Mouse (Mus musculus): ENCODE results near the gene Plekha7. TPM values are rescaled to one million over a fixed set of nuclear protein-coding genes. Genes with fewer than 3 reads are reported as not detected.

The Plekha7 gene
- total RNA-seq, 4 experiments from 2014 or later = 4.2 to 9.8 (median 6.5) TPM

GRCm38 (mm10) chr7:116288996-116289395 lies 19.2 kb downstream of the Plekha7 start:
- no peak for DNase-seq (ENCODE audit: low spot score)

GRCm38 (mm10) chr7:116287959-116288358 lies 20.2 kb downstream of the Plekha7 start:
- no peak for DNase-seq (ENCODE audit: low spot score)

- no peak for DNase-seq (ENCODE audit: low spot score)
Observed at GRCm38 (mm10) chr7:116286611-116287355, 21.4 kb downstream of the Plekha7 start.

GRCm38 (mm10) chr7:116286173-116286572 lies 22.0 kb downstream of the Plekha7 start:
- peak; percentile 45 for DNase-seq (ENCODE audit: low spot score)

GRCm38 (mm10) chr7:116285216-116285615 lies 23.0 kb downstream of the Plekha7 start:
- no peak for DNase-seq (ENCODE audit: low spot score)

GRCm38 (mm10) chr7:116282755-116283154 lies 25.4 kb downstream of the Plekha7 start:
- no peak for DNase-seq (ENCODE audit: low spot score)

- DNase-seq (ENCODE audit: low spot score) = no peak
Observed at GRCm38 (mm10) chr7:116280126-116280525, 28.1 kb downstream of the Plekha7 start.

- no peak for DNase-seq (ENCODE audit: low spot score)
Observed at GRCm38 (mm10) chr7:116278280-116278679, 29.9 kb downstream of the Plekha7 start.

- DNase-seq (ENCODE audit: low spot score) = no peak
Observed at GRCm38 (mm10) chr7:116276315-116276714, 31.9 kb downstream of the Plekha7 start.

- no peak for DNase-seq (ENCODE audit: low spot score)
Observed at GRCm38 (mm10) chr7:116273111-116273510, 35.1 kb downstream of the Plekha7 start.

- DNase-seq (ENCODE audit: low spot score) = no peak
Observed at GRCm38 (mm10) chr7:116269501-116269995, 38.6 kb downstream of the Plekha7 start.

- DNase-seq (ENCODE audit: low spot score) = no peak
Observed at GRCm38 (mm10) chr7:116268113-116268926, 39.9 kb downstream of the Plekha7 start.

- no peak for DNase-seq (ENCODE audit: low spot score)
Observed at GRCm38 (mm10) chr7:116263281-116263680, 44.9 kb downstream of the Plekha7 start.

- DNase-seq (ENCODE audit: low spot score) = no peak
Observed at GRCm38 (mm10) chr7:116262508-116262907, 45.7 kb downstream of the Plekha7 start.

GRCm38 (mm10) chr7:116262101-116262500 lies 46.1 kb downstream of the Plekha7 start:
- no peak for DNase-seq (ENCODE audit: low spot score)

GRCm38 (mm10) chr7:116260826-116261615 lies 47.2 kb downstream of the Plekha7 start:
- no peak for DNase-seq (ENCODE audit: low spot score)

GRCm38 (mm10) chr7:116258464-116259185 lies 49.6 kb downstream of the Plekha7 start:
- DNase-seq (ENCODE audit: low spot score) = no peak

GRCm38 (mm10) chr7:116257953-116258352 lies 50.2 kb downstream of the Plekha7 start:
- DNase-seq (ENCODE audit: low spot score) = no peak

GRCm38 (mm10) chr7:116255664-116256063 lies 52.5 kb downstream of the Plekha7 start:
- no peak for DNase-seq (ENCODE audit: low spot score)

GRCm38 (mm10) chr7:116254660-116255059 lies 53.5 kb downstream of the Plekha7 start:
- DNase-seq (ENCODE audit: low spot score) = no peak

- no peak for DNase-seq (ENCODE audit: low spot score)
Observed at GRCm38 (mm10) chr7:116252470-116252869, 55.7 kb downstream of the Plekha7 start.

Measured in heart, adult 8-10 months (tissue).